Mouse (Mus musculus) lung, postnatal 0 days (tissue): Measurements from ENCODE around the gene Stat3.

ENCODE experiments used
- CTCF ChIP-seq: IDR thresholded peaks from 2 replicates; pipeline ENCODE4 v1.5.1; 2016; ENCODE audit warnings: antibody characterized with exemption, mild to moderate bottlenecking
- EP300 ChIP-seq: IDR thresholded peaks from 2 replicates; pipeline ENCODE4 v1.6.1; 2016; ENCODE audit warnings: antibody characterized with exemption, mild to moderate bottlenecking, control low read depth

DNA sequence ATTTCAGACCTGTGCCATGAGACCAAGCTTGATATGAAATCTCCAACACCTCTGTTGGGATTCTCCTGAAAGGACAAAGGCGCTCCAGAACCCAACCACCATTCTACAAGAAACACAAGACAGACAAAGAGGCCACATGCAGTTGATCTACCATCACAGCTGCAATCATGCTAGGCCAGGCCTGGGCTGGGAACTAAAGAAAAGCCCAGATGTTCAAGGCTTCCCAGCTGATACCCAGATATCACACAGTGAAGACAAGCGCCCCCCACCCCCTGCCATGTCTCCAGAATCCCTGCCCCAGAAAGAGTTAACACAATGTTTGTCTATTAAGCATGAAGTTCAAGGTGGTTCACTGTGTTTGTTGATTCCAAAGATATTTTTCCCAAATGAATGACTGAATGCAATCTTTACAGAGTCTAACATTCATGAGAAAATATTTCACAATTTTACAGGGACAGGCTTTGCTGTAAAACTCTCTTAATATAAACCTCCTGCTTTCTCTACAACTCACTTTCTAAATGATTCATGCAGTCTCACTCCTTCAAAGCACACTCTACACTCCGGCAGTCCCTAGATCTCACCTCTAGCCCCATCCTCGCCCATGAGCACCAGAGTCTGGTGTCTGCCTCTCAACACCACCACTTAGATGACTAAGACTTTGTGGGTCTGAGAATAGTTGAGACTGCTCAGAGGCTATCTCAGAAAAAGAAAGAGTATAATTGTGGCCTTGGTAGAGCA lies 18.3 kb downstream of the Stat3 start:
- TF ChIP-seq CTCF (no peak), EP300 (no peak)
